Mouse (Mus musculus) urinary bladder, postnatal 14 days (tissue): ENCODE data around the gene Ankrd37.

Experiments used
- DNase-seq: peaks from one replicate; pipeline ENCODE4 v3.0.0; 2021; ENCODE audit warnings: low spot score

The Ankrd37 gene

DNA sequence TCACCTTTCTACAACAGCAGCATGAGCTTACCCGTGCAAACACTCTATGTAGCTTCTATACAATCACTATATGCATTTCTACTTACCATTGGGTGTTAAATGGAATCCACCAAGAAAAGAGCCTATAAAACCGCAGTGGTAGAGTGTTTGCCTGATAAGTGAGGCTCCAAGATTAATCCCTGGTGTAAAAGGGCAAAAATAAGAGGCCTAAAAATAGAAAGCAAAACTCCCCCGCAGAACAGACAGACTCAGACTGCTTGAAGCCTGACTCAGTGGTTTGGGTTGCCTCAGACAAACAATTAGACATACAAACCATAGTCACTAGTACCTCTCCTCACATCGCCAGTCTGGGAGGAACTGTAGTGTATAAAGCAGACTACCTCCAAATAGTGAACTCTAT lies at the start of gene Ankrd37:
Gene Ankrd37, minus strand, starts transcription at position 112 of the 400 bp plus-strand sequence.
- no peak for DNase-seq

DNA sequence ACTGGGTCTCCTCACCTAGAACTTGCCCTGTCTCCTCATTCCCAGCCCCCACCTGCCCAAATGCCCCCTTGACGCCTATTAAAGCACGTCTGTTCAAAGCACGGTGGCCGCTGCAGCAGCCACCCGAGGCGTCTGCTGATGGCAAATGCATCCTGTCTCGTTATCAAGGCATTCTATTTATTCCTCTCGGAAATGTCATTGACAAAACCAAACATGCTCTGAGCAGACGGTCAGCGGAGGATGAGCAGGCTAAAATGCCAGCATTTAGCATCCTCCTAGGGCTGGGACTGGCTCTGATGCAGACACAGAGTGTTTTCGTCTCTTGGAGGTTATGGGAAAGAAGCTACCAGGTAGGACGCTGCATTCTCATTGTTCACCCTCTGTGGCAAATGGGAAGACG lies 34.8 kb upstream of the Ankrd37 start:
- DNase-seq, result no peak

DNA sequence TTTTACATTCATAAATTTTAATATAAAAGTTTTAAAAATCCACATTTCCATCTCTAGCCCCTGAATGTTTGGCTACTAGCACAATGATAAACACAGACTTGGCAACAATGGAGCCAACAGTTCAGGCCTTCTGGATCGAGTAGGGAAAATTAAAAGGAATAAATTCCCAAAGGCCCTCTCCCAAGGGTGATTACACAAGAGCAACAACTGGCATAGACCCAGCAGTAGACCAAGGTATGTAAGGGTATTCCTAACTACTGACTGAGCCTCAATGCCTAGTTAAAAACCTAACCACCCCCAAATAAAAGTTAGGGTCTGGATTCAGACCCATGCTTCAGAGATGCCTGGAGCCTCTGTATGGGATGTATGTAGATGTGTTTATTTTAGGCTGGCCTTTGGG lies 34.2 kb upstream of the Ankrd37 start:
- DNase-seq, result no peak

DNA sequence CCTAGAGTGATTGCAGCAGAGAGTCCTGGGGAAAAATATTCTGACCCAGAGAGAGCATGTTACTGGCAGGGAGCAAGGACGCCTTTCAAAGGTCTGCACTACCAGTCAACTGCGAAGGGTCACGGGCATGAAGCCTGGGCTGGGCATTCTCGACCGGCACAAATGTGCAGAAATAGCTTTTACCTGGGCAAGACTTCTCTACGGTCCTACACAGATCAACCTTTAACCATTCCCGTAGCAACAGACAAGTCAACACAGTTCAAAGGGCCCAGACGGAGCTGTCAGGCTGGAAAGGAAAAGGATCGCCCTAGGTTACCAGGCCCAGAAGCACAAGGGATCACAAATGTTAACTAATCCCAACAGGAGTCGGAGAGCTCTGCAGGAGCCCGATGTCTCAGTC lies 30.7 kb upstream of the Ankrd37 start:
- DNase-seq, result no peak

DNA sequence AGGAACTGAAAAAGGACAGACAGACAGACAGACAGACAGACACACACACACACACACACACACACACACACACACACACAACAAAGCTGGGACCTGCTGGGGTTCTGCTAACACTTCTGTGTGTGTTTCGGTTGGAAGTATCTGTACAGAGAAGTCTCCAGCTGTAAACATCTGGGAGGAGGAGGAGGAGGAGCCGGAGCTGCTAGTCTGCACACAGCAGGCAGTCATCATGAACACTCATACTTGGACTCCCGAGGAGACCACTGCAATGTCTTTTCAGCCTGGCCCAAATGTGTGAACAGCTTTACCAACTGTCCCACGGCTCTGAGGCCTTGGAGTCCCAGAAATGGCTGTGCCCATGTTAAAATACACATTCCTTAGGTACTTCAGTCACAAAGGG lies 18.9 kb upstream of the Ankrd37 start:
- DNase-seq, result peak; percentile 19

DNA sequence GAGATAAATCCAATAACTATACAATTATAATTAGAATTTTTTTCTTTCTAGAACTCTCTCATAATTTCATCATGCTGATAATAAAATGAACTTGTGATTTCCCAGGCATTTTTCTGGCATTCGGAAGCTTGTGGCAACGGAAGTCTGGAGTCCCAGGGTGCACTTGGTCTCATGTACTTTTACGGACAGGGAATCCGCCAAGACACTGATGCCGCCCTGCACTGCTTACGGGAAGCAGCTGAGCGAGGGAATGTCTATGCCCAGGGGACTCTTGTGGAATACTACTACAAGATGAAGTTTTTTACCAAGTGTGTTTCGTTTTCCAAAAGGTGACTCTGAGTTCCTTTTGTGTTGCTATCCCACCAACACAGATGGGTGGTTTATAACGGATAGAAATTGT lies 17.3 kb upstream of the Ankrd37 start:
- DNase-seq, result no peak

DNA sequence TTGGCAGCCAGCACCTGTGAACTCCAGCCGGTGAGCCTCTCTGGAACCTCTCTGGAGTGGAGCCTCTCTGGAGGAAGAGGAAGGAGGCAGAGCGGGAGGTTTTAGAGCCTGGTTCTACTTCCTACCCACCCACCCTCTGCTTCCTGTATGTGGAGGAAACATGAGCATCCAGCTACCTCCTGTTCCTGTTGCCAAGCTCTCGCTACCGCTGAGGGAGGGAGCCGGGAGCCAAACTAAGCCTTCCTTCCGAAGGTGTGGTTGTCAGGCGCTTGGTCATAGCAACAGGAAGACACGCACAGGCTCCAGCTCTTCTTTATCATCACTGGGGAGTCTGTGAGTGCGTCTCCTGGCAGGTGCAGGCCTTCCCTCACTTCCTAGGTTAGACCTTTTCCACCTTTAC lies 16.7 kb upstream of the Ankrd37 start:
- DNase-seq, result no peak

DNA sequence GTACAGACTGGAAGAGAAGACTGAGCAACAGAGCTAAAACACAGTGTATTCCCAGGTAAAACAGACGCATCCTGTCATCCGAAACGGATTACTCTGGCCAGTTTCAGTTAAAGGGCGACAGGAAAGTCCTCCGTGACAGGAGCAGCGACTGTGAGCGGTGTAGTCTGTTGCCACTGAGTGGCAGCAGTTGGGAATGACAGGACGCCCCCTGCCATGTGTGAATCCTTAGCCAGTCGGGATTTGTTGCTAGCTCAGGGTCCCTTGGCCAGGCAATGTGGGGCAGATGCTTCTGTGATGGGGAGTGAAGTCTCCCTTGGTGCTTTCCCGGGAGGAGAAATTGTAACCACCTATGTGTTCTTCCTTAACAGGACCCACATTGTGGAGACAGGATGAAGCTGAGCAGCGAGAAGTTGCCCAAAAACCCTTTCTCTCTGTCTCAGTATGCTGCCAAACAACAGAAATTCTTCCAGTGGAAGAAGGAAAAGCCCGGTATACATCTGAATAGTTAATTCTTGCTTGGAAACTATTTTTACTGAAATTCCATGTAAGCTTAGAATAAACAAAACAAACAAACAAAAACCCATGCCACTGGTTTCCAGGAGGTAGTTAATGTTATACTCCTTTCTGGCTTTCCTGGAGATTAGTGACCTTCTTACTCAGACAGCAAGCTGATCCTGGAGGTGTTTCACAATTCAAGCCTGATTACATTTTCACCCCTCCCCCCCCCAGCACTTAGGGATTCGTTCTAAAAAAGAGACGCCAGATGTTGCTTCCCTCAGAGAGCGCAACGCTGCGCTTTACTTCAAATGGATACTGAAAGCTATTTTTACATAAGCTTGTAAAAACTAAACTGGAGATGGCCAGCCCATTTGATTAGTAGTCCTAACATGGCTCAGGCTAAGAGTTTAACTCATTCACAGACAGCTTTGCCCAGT lies 5.5 kb upstream of the Ankrd37 start:
- DNase-seq, result no peak

DNA sequence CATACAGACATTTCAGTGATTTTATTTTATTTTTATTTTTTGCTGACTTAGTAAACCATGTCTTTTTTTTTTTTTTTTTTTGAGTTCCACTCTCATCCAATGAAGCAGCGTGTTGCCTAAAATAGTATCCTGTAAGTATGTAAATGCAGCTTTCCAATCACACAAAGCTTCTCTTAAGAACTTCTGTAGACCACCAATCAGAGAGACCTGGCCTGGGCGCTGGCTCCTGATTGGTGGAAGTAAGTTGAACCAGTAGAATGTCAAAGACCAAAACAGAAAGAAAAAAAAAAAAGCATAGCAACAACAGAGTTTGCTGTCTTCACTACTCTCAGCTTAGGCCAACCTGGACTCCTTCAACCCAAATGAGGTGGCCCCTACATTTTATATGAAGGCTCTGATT lies 4.8 kb upstream of the Ankrd37 start:
- DNase-seq, result no peak

DNA sequence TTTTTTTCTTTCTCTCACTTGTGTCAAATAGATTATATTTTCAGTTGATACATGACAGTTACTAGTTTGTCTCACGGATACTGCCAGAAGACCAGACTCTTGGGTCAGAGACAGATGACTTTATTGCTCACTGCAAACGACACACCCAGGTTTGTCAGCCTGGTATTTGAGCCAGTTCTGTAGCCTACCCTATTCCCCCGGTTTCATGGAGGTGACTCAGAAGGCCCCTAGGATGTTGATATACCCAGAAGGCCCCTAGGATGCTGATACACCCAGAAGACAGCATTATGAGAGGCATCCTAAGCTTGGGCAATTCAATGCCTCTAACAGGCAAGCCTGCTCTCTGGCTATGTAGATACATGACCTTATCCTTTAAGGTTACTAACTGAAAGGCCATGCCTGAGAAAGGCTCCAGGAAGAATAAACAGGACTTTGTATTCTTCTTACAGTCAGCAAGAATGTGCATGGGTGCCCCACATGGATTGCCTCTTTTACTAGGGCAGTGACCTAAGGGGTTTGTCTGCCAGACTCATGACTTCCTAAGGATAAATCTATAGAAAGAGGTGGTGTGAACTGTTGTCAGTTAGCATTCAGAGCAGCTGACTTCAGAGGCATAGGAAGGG lies 1.7 kb upstream of the Ankrd37 start:
- DNase-seq, result no peak

DNA sequence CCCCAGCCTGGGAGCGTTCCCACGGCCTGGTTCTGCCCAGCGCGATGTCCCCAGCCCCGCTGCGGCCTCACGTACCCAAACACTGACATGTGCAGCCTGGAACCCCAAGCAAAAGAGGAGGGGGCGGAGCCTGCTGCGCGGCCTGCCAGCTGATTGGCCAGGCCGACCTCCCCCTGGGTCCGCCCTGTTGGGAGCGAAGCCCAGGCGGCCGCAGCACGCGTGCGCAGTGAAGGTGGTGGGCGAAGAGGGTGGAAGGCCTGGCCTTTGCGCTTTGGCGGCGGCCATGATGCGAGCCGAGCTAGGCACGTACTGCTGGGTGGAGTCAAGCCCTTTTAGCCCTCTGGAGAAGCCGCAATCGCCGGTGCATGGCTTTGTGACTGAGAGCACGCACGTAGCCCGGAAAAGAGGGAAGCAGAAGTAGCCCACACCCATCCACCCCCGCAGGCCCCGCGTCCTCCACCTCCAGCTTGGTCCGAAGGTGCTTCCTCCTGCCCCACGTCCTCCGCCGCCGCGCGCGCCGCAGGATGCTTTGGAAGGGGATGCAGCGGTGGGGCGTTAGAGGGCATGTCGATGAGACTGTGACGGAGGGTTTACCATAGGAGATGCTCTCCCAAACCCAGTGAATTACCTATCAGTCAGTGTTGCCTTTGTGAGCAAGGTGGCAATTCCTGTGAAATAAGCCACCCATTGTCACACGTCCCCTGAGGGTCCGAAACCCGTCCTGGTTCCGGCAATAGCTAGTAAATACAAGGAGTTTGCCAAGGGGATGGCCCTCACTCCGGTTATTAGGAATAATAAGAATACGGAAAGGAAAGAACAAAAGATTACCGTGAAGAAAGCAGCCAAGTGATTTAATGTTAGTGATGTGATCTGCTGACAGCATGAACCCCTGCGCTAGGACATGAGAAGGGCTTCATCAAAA lies 5.5 kb downstream of the Ankrd37 start:
- DNase-seq, result peak; percentile 99

DNA sequence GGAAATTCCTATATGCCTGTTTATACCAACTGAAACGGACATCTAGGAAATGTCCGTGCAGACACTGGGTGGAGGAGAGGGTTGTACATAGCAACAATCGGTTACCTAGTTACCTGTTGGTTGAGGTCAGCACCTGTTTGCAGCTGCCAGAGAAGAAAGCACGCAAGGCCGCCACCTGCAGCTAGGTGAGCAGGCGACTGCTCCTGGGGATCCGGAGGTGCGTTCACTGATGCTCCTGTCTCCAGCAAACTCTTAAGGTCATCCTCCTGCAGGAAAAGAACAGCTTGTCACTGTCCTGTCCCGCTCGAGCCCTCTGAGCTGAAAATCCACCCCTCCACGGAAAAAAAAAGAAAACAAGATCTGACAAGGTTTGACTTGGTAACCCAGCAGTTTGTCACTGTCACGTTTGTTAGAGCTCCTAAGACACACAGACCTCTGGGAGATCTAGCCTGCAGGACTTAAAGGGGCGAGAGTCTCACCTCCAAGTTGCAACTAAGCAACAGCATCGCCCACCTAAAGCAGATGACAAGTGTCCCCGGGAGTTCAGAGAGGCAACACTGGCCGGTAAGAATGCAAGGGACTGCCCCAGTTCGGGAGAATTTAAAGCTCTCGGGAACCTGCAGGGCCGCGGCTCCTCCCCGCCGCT lies 6.2 kb downstream of the Ankrd37 start, which contains the start of gene Lrp2bp:
Gene Lrp2bp, plus strand, starts transcription at position 166 of the 646 bp plus-strand sequence.
- peak; percentile 51 for DNase-seq

DNA sequence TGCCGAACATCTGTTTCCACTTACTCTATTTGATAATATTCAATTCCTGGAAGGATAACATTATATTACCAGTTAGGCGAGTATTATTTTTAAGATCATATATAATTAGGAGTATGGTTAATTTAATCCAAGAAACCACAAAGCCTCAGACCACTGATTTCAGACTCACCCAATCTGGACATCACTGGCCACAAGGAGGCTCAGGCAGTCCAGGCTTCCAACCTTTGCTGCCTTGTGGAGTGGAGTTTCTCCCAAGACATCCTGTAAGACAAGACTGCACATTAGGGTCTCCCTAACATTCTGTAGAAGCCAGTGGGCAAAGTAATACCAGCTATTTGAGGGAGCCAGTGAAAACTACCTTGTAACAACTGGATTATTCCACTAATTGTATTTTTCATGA lies 7.3 kb downstream of the Ankrd37 start:
- DNase-seq, result no peak

DNA sequence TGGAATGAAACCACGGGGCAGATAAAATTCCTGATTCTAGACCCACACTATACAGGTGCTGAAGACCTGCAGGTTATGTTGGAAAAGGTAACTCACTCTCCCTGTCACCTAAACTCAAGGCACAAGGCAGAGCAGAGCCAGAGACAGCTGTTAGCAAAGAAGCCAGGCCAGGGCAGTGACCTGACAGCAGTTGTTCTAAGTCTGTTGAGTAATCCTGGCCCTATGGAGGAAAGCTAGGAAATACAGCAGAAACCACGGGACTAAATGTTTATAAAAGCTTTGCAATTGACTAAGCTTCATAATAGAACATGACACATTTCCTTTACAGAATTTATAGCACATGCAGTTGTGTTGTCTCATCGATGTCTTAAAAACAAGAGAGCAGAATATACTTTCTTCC lies 9.9 kb downstream of the Ankrd37 start:
- DNase-seq, result no peak

DNA sequence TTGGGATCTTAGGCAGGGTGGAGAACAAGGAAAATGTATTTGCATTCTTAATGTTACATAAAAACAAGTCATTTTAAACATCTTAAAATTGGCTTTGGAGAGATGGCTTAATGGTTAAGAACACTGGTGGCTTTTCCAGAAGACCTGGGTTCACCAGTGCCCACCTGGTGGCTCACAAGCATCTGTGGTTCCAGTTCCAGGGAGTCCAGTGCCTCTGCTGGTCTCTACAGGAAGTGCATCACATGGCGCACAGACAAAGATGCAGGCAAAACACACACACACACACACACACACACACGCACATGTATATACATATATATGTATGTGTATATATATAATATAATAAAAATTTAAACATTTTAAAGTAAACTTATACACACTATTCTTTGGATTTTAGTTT lies 11.4 kb downstream of the Ankrd37 start:
- DNase-seq, result no peak

DNA sequence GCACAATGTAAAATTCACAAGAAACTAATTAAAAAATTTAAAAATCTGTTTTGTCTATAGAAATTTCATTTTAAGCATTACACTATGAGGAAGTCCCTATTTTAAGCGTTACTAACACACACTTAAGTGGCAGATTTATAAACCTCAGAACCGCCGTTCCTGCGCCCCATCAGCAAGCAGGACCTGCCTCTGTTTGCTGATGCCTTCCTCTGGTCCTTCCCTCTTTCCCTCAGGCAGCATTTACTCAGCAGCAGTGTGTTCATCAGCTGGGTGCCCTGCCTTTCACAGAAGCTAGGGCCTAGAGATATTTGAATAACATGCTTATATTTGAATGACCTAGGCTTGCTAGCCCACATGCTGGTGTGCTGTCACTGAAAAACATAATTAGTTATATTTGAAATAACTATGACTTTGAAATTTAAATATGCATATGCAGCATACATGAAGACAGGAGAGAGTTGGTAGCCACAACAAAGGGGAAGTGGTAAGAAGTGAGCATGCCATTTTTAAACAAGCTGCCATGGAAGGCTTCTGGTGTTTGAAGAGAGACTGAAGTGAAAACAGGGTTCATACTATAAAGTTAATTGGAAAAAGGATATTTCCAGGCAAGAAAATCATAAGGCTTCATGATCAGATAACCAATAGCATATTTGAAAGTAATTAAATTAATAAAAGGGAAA lies 14.7 kb downstream of the Ankrd37 start:
- DNase-seq, result no peak

DNA sequence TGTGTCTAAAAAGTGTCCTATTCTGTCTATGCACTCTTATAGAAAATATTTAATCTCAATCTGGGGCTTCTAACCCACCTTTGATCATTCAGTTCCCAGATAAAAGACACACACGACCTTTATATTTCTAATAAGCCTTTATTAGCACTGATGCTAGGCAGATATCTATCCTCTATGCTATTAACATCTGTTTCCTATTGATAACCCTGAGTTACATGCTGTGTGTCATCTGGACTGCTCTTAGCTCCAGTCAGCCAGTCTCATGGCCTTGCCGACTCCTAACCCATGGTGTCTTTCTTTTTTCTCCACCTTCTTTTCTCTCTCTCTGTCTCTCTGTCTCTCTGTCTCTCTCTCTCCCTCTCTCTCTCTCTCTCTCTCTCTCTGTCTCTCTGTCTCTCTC lies 17.3 kb downstream of the Ankrd37 start:
- no peak for DNase-seq

DNA sequence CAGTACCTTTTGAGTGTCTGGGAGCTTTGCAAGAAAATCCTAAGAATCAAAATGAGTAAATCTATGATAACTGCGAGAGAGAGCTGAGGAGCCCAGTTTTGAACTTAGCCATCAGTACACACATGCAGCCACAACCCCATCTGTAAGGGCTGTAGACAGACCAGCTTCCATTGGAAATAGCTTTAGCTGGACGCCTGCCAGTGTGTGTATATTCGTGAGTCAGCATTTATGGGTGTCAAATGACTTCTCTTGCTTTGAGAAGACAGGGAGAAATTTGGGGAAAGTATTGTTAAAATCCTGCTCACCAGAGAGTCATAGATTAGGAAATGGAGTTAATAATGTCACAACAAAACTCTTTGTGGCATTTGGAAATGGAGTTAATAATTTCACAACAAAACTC lies 18.8 kb downstream of the Ankrd37 start:
- DNase-seq, result no peak

DNA sequence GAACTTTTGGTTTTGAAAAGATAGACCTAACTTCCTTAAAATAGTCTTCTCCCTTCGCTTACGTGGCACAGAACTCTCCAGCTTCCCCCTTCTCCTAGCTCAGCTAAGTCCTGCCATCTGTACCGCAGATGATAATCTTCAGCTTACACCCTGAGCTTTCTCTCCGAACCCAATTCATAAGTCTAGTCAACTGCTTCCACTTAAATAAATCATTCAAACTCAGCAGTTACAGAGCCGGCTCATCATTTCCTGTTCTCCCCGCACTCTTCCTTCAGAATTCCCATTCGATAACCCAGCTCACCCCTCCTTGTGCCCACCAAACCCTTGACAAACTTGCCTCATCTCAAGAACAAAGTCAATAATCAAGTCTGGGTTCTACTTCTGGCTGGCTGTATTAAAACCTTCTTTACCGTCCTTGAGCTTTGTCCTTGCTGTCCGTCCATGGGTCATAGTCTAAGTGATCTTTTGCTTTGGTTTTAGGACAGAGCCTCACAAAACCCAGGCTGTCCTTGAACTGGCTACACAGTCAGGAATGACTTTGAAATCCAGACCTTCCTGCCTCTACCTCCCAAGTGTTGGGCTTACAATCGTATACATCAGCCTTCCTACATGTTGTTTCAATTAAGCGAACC lies 29.6 kb downstream of the Ankrd37 start:
- DNase-seq, result no peak

DNA sequence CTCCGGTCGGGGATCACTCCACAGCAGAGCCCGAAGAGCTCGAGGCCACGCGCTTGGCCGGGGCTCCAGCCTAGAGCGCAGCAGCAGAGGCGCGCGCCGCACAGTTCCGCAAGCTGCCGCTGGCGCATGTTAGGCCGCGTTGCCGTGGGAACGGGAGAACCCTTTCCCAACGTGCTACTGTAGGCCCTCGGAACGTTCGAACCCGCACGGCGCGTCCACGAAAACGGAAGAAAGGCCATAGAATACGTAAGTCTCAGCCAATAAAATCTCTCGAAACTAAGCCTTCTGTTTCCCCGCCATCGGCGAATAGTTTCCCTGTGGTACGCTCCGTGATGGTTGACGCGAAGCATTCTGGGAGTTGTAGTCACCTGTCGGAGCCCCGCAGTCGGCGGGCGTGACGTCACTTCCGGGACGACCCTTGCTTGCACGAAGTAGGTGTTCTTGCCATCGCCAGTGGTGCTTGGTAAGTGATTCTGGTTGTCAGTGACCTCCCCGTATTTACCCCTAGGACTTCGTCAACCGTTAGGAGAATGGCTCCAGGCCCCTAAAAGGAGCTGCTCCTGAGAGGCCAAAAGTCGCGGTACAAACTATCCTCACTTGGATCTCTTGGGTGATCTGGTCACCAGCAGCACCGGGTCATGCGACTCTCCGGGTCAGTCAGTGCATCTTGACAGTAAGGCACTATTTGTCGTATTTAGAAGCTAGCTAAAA lies 30.2 kb downstream of the Ankrd37 start, which contains the start of the genes 1700029J07Rik and Ufsp2:
Gene 1700029J07Rik, minus strand, starts transcription at position 127 of the 711 bp plus-strand sequence.
Gene Ufsp2, plus strand, starts transcription at position 403 of the 711 bp plus-strand sequence.
- DNase-seq, result peak; percentile 97
